Mouse (Mus musculus) liver, embryonic 11.5 days (tissue): ENCODE measurements around the gene Rad51ap2. TPM values are rescaled to one million over a fixed set of nuclear protein-coding genes. Genes with fewer than 3 reads are reported as not detected.
A peak's percentile ranks its signal among the peaks of the same experiment; 100 is the strongest.

Experiments
- ATAC-seq: fragments of 200-750 bp; cut with Nextera tagmentation; replicated peaks from 2 replicates; pipeline ENCODE4 v1.8.0; 2017; ENCODE audit warnings: moderate number of reproducible peaks, mild to moderate bottlenecking, moderate TSS enrichment, moderate library complexity; ENCODE audit not compliant: low FRiP score
- DNase-seq: peaks from one replicate; pipeline ENCODE4 v3.0.0-alpha.2; 2017; ENCODE audit warnings: low spot score
- H3K27ac ChIP-seq: fragments of 300-500 bp; sonication (generic); 2 replicates; pipeline ENCODE4 v1.5.1; 2014; ENCODE audit warnings: mild to moderate bottlenecking, low read depth, low read length, control low read depth
- H3K27me3 ChIP-seq: fragments of 300-500 bp; sonication (generic); replicated peaks from 2 replicates; pipeline ENCODE4 v1.6.1; 2014; ENCODE audit warnings: low read length, mixed read lengths; ENCODE audit not compliant: control insufficient read depth, insufficient read depth
- H3K36me3 ChIP-seq: fragments of 300-500 bp; sonication (generic); 2 replicates; pipeline ENCODE4 v1.6.1; 2014; ENCODE audit warnings: mild to moderate bottlenecking, low read length, moderate library complexity, mixed read lengths; ENCODE audit not compliant: control insufficient read depth, insufficient read depth
- H3K4me1 ChIP-seq: fragments of 300-500 bp; sonication (generic); replicated peaks from 2 replicates; pipeline ENCODE4 v1.6.1; 2014; ENCODE audit warnings: low read length, mixed read lengths; ENCODE audit not compliant: control insufficient read depth, insufficient read depth
- H3K4me2 ChIP-seq: fragments of 300-500 bp; sonication (generic); 2 replicates; pipeline ENCODE4 v1.6.1; 2014; ENCODE audit warnings: mild to moderate bottlenecking, control low read depth, moderate library complexity
- H3K4me3 ChIP-seq: fragments of 300-500 bp; sonication (generic); 2 replicates; pipeline ENCODE4 v1.5.1; 2014; ENCODE audit warnings: low read depth, low read length, control low read depth
- H3K9ac ChIP-seq: fragments of 300-500 bp; sonication (generic); 2 replicates; pipeline ENCODE4 v1.6.1; 2014; ENCODE audit warnings: low read depth, low read length, control low read depth
- H3K9me3 ChIP-seq: fragments of 300-500 bp; sonication (generic); 2 replicates; pipeline ENCODE4 v1.6.1; 2016; ENCODE audit warnings: low read length, inconsistent platforms, mixed read lengths; ENCODE audit not compliant: control insufficient read depth
- WGBS: fragments of 180-500 bp; shearing (Covaris S2); extraction: QIAGEN DNeasy Blood & Tissue Kit; methylation state at CpG from one replicate; pipeline ENCODE4 v1.1.7; 2014; 5-methylcytosine and 5-hydroxymethylcytosine counted together
- polyA plus RNA-seq: library from polyadenylated mRNA; unstranded; fragments of >200 nt; fragmentation: Nextera tagmentation; extraction: Ambion mirVana; gene quantifications from 2 replicates; pipeline ENCODE4 v1.2.1, GENCODE M21; 2014

The Rad51ap2 gene
- 0.16 and 0.23 TPM in 2 replicates for polyA plus RNA-seq

GRCm38 (mm10) chr12:11455549-11456194 is at the start of gene Rad51ap2:
Rad51ap2 (plus strand) TSS chr12:11456079.
- H3K4me2 ChIP-seq = peak within 1 kb of the TSS; percentile 82
- ATAC-seq = peak; percentile 100
- no peak within 1 kb of the TSS for H3K9ac ChIP-seq
- H3K9me3 ChIP-seq = no peaks in the 10 kb centered on the region
- peaks cover 4% of the 10 kb centered on the region; the same call in 1 of the 2 replicates for H3K4me1 ChIP-seq
- 2% methylated on average over 35 of the region's 40 CpGs for WGBS
- DNase-seq = peak; percentile 90
- no peaks in the 10 kb centered on the region for H3K36me3 ChIP-seq
- no peaks in the 10 kb centered on the region; the same call in 1 of the 2 replicates for H3K27me3 ChIP-seq
- no peak within 1 kb of the TSS for H3K27ac ChIP-seq
- peak within 1 kb of the TSS; percentile 51 for H3K4me3 ChIP-seq

GRCm38 (mm10) chr12:11407679-11408078 is 48.2 kb upstream of the Rad51ap2 start:
- no peaks in the 10 kb centered on the region for H3K27me3 ChIP-seq
- no peak overlapping the region for H3K27ac ChIP-seq

GRCm38 (mm10) chr12:11418112-11418511 is 37.8 kb upstream of the Rad51ap2 start:
- no peak overlapping the region for H3K4me2 ChIP-seq
- H3K9me3 ChIP-seq = no peaks in the 10 kb centered on the region
- H3K36me3 ChIP-seq = no peaks in the 10 kb centered on the region
- no peaks in the 10 kb centered on the region for H3K4me1 ChIP-seq
- H3K27ac ChIP-seq = no peak overlapping the region
- H3K27me3 ChIP-seq = no peaks in the 10 kb centered on the region
- DNase-seq (no peak), ATAC-seq (no peak)
- WGBS = 77% methylated on average over 6 of the region's 6 CpGs
- no peak overlapping the region for H3K9ac ChIP-seq
- no peak overlapping the region for H3K4me3 ChIP-seq

More at GRCm38 (mm10) chr12:11407679-11408078, 48.2 kb upstream of the Rad51ap2 start:
- Histone ChIP-seq H3K9ac (no peak overlapping the region), H3K4me3 (no peak overlapping the region), H3K36me3 (no peaks in the 10 kb centered on the region), H3K4me1 (no peaks in the 10 kb centered on the region), H3K9me3 (no peaks in the 10 kb centered on the region), H3K4me2 (no peak overlapping the region)
- WGBS = 84% methylated on average over 4 of the region's 4 CpGs
- no peak for DNase-seq
- no peak for ATAC-seq

GRCm38 (mm10) chr12:11427396-11427795 is 28.5 kb upstream of the Rad51ap2 start:
- Histone ChIP-seq H3K4me3 (no peak overlapping the region), H3K27ac (no peak overlapping the region), H3K27me3 (no peaks in the 10 kb centered on the region), H3K4me2 (no peak overlapping the region), H3K9me3 (no peaks in the 10 kb centered on the region), H3K9ac (no peak overlapping the region), H3K36me3 (no peaks in the 10 kb centered on the region), H3K4me1 (no peaks in the 10 kb centered on the region)
- DNase-seq (no peak), ATAC-seq (no peak)
- 65% methylated on average over 4 of the region's 4 CpGs for WGBS

GRCm38 (mm10) chr12:11433126-11433525 is 22.8 kb upstream of the Rad51ap2 start:
- Histone ChIP-seq H3K27ac (no peak overlapping the region), H3K9ac (no peak overlapping the region), H3K4me1 (no peaks in the 10 kb centered on the region), H3K4me3 (no peak overlapping the region), H3K36me3 (no peaks in the 10 kb centered on the region), H3K4me2 (no peak overlapping the region), H3K9me3 (no peaks in the 10 kb centered on the region), H3K27me3 (peaks cover 34% of the 10 kb centered on the region)
- DNase-seq = no peak
- WGBS = 79% methylated on average over 1 of the region's 1 CpGs
- ATAC-seq = no peak

GRCm38 (mm10) chr12:11433716-11434115 is 22.2 kb upstream of the Rad51ap2 start:
- Histone ChIP-seq H3K4me2 (no peak overlapping the region), H3K4me3 (no peak overlapping the region), H3K36me3 (no peaks in the 10 kb centered on the region), H3K9me3 (no peaks in the 10 kb centered on the region), H3K9ac (no peak overlapping the region), H3K27me3 (peaks cover 38% of the 10 kb centered on the region), H3K4me1 (no peaks in the 10 kb centered on the region), H3K27ac (no peak overlapping the region)
- 59% methylated on average over 1 of the region's 1 CpGs for WGBS
- no peak for ATAC-seq
- DNase-seq = no peak

- Histone ChIP-seq H3K4me2 (no peak overlapping the region), H3K4me1 (no peaks in the 10 kb centered on the region), H3K27me3 (peaks cover 38% of the 10 kb centered on the region), H3K9ac (no peak overlapping the region), H3K27ac (no peak overlapping the region), H3K9me3 (no peaks in the 10 kb centered on the region), H3K4me3 (no peak overlapping the region), H3K36me3 (no peaks in the 10 kb centered on the region)
- no peak for DNase-seq
- WGBS = 68% methylated on average over 8 of the region's 8 CpGs
- no peak for ATAC-seq
Measured at GRCm38 (mm10) chr12:11434446-11434845, 21.4 kb upstream of the Rad51ap2 start.

GRCm38 (mm10) chr12:11435246-11436022 is 20.4 kb upstream of the Rad51ap2 start:
- no peak overlapping the region for H3K27ac ChIP-seq
- H3K4me1 ChIP-seq = no peaks in the 10 kb centered on the region
- no peak for ATAC-seq
- no peak overlapping the region for H3K9ac ChIP-seq
- H3K9me3 ChIP-seq = no peaks in the 10 kb centered on the region
- WGBS = 12% methylated on average over 15 of the region's 15 CpGs
- peak overlapping the region; percentile 36; the same call in 1 of the 2 replicates for H3K4me3 ChIP-seq
- H3K27me3 ChIP-seq = peaks cover 38% of the 10 kb centered on the region
- DNase-seq = no peak
- no peaks in the 10 kb centered on the region for H3K36me3 ChIP-seq
- H3K4me2 ChIP-seq = peak overlapping the region; percentile 65

GRCm38 (mm10) chr12:11436023-11436350 is 19.9 kb upstream of the Rad51ap2 start:
- no peak for DNase-seq
- Histone ChIP-seq H3K36me3 (no peaks in the 10 kb centered on the region), H3K4me3 (peak overlapping the region; percentile 36), H3K27ac (no peak overlapping the region), H3K9ac (no peak overlapping the region), H3K4me2 (peak overlapping the region; percentile 65), H3K27me3 (peaks cover 38% of the 10 kb centered on the region), H3K9me3 (no peaks in the 10 kb centered on the region), H3K4me1 (no peaks in the 10 kb centered on the region)
- WGBS = 8% methylated on average over 12 of the region's 12 CpGs
- no peak for ATAC-seq
